Mouse (Mus musculus) stomach, embryonic 14.5 days (tissue): ENCODE results near the gene Hdgfl3. TPM values are rescaled to one million over a fixed set of nuclear protein-coding genes. Genes with fewer than 3 reads are reported as not detected.

Source experiments
- ATAC-seq: fragments of 200-750 bp; cut with Nextera tagmentation; 2 replicates; pipeline ENCODE4 v1.8.0; 2017; ENCODE audit warnings: low read depth, moderate TSS enrichment; ENCODE audit not compliant: insufficient number of reproducible peaks, insufficient read depth, low FRiP score
- H3K27ac ChIP-seq: fragments of 300-500 bp; sonication (generic); 2 replicates; pipeline ENCODE4 v1.5.1; 2014; ENCODE audit warnings: mild to moderate bottlenecking, low read length, moderate library complexity, mixed read lengths
- H3K27me3 ChIP-seq: fragments of 300-500 bp; sonication (generic); 2 replicates; pipeline ENCODE4 v1.6.1; 2014; ENCODE audit warnings: low read length, control low read depth, mixed read lengths; ENCODE audit not compliant: control insufficient read depth, insufficient read depth
- H3K36me3 ChIP-seq: fragments of 300-500 bp; sonication (generic); 2 replicates; pipeline ENCODE4 v1.6.1; 2014; ENCODE audit warnings: mild to moderate bottlenecking, control low read depth, low read length, moderate library complexity, mixed read lengths; ENCODE audit not compliant: control insufficient read depth, insufficient read depth
- H3K4me1 ChIP-seq: fragments of 300-500 bp; sonication (generic); 2 replicates; pipeline ENCODE4 v1.6.1; 2014; ENCODE audit warnings: low read length, control low read depth, mixed read lengths; ENCODE audit not compliant: control insufficient read depth, insufficient read depth
- H3K4me2 ChIP-seq: fragments of 300-500 bp; sonication (generic); replicated peaks from 2 replicates; pipeline ENCODE4 v1.6.1; 2014; ENCODE audit warnings: low read depth, low read length, control low read depth
- H3K4me3 ChIP-seq: fragments of 300-500 bp; sonication (generic); 2 replicates; pipeline ENCODE4 v1.5.1; 2014; ENCODE audit warnings: low read depth, low read length, control low read depth
- H3K9ac ChIP-seq: fragments of 300-500 bp; sonication (generic); replicated peaks from 2 replicates; pipeline ENCODE4 v1.6.1; 2014; ENCODE audit warnings: low read depth, mild to moderate bottlenecking, control low read depth, low read length, moderate library complexity, mixed read lengths
- H3K9me3 ChIP-seq: fragments of 300-500 bp; sonication (generic); 2 replicates; pipeline ENCODE4 v1.6.1; 2016; ENCODE audit warnings: low read depth, low read length, control low read depth; ENCODE audit not compliant: control insufficient read depth
- WGBS: fragments of 180-500 bp; shearing (Covaris S2); extraction: QIAGEN DNeasy Blood & Tissue Kit; methylation state at CpG from one replicate; pipeline ENCODE4 v1.1.7; 2014; 5-methylcytosine and 5-hydroxymethylcytosine counted together
- polyA plus RNA-seq: library from polyadenylated mRNA; unstranded; fragments of >200 nt; fragmentation: Nextera tagmentation; extraction: Ambion mirVana; gene quantifications from 2 replicates; pipeline ENCODE4 v1.2.1, GENCODE M21; 2014

Hdgfl3 gene
- polyA plus RNA-seq, 1 experiment from 2014 or later = 20.2 TPM

DNA sequence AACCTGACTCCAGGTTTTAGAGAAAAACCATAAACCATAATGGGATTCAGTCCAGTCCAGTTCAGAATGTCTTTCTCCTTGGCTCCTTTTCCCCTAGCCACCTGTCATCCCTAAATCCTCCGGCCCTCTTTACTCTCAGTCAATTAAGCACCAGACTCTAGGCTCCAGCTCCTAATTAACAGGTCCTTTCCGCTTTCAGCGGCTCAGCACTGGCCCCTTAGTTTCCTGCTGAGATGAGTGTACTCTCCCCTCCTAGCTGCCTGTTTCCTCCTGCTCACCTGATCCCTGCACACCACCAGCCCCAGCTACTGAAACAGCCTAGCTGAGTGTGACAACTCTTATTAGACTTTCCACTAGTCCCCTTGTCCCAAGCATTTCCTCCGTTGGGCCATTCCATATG is 86.5 kb downstream of the Hdgfl3 start:
- Histone ChIP-seq H3K9ac (no peak overlapping the region), H3K4me2 (no peak overlapping the region), H3K4me1 (no peaks in the 10 kb centered on the region), H3K4me3 (no peak overlapping the region), H3K36me3 (no peaks in the 10 kb centered on the region), H3K27ac (no peak overlapping the region), H3K9me3 (no peaks in the 10 kb centered on the region), H3K27me3 (no peaks in the 10 kb centered on the region)
- no peak for ATAC-seq
- 47% methylated on average over 4 of the region's 4 CpGs for WGBS

GRCm38 (mm10) chr7:81847010-81847409 is 87.3 kb downstream of the Hdgfl3 start:
- H3K27ac ChIP-seq = no peak overlapping the region
- no peak overlapping the region for H3K4me2 ChIP-seq
- no peaks in the 10 kb centered on the region for H3K27me3 ChIP-seq
- no peaks in the 10 kb centered on the region for H3K36me3 ChIP-seq
- no peaks in the 10 kb centered on the region for H3K9me3 ChIP-seq
- H3K4me1 ChIP-seq = no peaks in the 10 kb centered on the region
- 44% methylated on average over 8 of the region's 8 CpGs for whole genome bisulfite sequencing
- H3K9ac ChIP-seq = no peak overlapping the region
- ATAC-seq = no peak
- H3K4me3 ChIP-seq = no peak overlapping the region

DNA sequence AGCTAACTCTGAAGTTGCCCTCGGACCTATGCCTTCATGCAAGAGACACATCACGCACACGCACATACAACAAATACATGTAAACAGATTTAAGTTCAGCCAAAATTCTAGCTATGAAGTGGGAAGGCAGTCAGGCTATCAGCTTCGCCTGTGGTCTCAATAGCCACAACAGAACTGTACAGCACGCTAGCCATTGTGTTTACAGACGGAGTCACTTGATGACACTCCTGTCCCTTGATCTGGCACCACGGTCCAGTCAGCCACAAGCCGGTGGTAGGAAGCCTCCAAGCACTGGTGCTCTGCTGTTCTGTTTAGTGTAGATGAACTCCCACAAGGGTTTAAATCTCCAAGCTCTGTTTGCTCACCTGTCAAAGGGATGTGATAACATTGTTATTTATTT is 88.3 kb downstream of the Hdgfl3 start:
- no peaks in the 10 kb centered on the region for H3K4me1 ChIP-seq
- H3K27me3 ChIP-seq = no peaks in the 10 kb centered on the region
- 62% methylated on average over 8 of the region's 8 CpGs for WGBS
- no peak overlapping the region for H3K4me2 ChIP-seq
- H3K36me3 ChIP-seq = no peaks in the 10 kb centered on the region
- no peak overlapping the region for H3K4me3 ChIP-seq
- no peak overlapping the region for H3K27ac ChIP-seq
- H3K9me3 ChIP-seq = no peaks in the 10 kb centered on the region
- no peak for ATAC-seq
- no peak overlapping the region for H3K9ac ChIP-seq

DNA sequence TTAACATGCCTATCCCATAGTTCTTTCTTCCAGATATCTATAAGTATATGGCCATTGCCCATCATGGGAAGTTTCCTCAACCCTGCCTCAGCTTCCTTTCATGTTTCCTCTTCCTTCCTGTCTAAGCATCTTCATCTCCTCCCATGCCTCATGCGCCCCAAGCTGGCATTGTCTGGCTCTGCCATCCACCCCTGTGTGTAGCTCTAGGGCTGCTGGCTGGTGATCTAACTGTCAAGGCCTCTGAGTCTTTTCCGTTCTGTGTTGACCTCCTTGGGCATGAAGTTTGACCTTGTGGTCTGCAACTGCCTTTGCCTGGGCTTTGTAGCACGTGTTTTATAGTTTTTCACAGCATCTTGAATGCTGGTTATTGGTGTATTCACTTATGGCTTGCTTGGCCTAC is 89.0 kb downstream of the Hdgfl3 start:
- no peaks in the 10 kb centered on the region for H3K36me3 ChIP-seq
- no peaks in the 10 kb centered on the region for H3K27me3 ChIP-seq
- no peak overlapping the region for H3K4me3 ChIP-seq
- H3K9ac ChIP-seq = no peak overlapping the region
- no peak overlapping the region for H3K27ac ChIP-seq
- no peaks in the 10 kb centered on the region for H3K9me3 ChIP-seq
- H3K4me1 ChIP-seq = no peaks in the 10 kb centered on the region
- ATAC-seq = no peak
- WGBS = 78% methylated on average over 3 of the region's 3 CpGs
- no peak overlapping the region for H3K4me2 ChIP-seq

- Histone ChIP-seq H3K4me2 (no peak overlapping the region), H3K27me3 (no peaks in the 10 kb centered on the region), H3K9ac (no peak overlapping the region), H3K9me3 (no peaks in the 10 kb centered on the region), H3K36me3 (no peaks in the 10 kb centered on the region), H3K4me3 (no peak overlapping the region), H3K27ac (no peak overlapping the region), H3K4me1 (no peaks in the 10 kb centered on the region)
- 71% methylated on average over 11 of the region's 11 CpGs for WGBS
- no peak for ATAC-seq
Observed at GRCm38 (mm10) chr7:81844801-81845200, 89.5 kb downstream of the Hdgfl3 start.

DNA sequence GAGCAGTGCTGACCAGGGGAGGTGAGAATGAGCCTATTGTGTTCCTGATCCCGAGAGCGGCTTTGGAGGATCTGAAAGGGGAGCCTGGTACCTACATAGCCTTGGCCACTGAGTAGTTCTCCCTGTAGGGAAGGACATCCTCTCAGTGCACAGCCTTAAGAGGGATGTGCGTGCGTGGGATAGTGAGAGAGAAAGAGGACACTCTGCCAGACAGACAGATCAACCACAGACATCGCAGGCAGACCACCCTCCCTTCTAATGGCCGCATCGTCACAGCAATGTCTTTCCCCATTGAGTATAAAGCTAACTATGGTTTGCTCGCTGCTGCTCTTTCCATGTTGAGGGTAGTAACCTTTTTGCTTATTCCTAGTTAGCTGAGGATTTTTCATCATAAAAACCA is 90.4 kb downstream of the Hdgfl3 start:
- no peak for ATAC-seq
- WGBS = 80% methylated on average over 8 of the region's 8 CpGs
- no peaks in the 10 kb centered on the region for H3K9me3 ChIP-seq
- no peak overlapping the region for H3K4me3 ChIP-seq
- H3K36me3 ChIP-seq = no peaks in the 10 kb centered on the region
- H3K4me2 ChIP-seq = no peak overlapping the region
- H3K27me3 ChIP-seq = no peaks in the 10 kb centered on the region
- H3K4me1 ChIP-seq = no peaks in the 10 kb centered on the region
- H3K9ac ChIP-seq = no peak overlapping the region
- H3K27ac ChIP-seq = no peak overlapping the region

DNA sequence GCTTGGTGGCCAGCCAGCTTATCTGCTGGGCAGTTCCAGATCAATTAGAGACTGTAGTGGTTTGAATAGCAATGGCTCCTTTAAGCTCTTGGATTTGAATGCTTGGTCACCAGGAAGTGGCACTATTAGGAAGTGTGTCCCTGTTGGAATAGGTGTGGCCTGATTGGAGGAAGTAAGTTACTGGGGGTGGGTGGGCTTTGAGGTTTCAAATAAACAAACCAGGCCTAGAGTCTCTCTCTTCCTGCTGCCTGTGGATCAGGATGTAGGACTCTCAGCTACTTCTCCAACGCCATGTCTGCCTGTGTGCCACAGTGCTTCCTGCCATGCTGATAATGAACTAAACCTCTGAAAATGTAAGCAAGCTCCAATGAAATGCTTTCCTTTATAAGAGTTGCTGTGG is 91.3 kb downstream of the Hdgfl3 start:
- Histone ChIP-seq H3K4me3 (no peak overlapping the region), H3K4me1 (no peaks in the 10 kb centered on the region), H3K27me3 (no peaks in the 10 kb centered on the region), H3K27ac (no peak overlapping the region), H3K36me3 (no peaks in the 10 kb centered on the region), H3K4me2 (no peak overlapping the region), H3K9ac (no peak overlapping the region), H3K9me3 (no peaks in the 10 kb centered on the region)
- ATAC-seq = no peak
- 62% methylated on average over 1 of the region's 1 CpGs for WGBS

DNA sequence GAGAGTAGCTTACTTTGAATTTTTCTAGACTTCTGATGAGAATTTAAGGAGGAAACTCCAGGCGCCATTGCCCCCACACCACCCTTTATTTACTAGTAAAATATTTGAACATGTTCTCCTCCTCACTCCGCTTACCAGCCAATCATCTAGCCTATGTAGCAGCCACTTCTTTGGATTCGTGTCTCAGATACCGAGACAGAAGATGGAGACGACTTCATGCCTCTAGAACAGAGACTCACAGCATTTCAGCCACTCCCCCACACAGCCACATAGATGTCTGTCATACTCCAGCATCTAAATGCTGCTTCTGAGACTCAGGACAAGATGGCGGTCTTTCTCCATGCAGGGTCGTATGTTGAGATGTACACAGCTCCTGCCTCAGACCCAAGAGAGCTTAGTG is 92.1 kb downstream of the Hdgfl3 start:
- WGBS = 79% methylated on average over 7 of the region's 7 CpGs
- no peak overlapping the region for H3K4me3 ChIP-seq
- no peak for ATAC-seq
- no peak overlapping the region for H3K4me2 ChIP-seq
- no peaks in the 10 kb centered on the region for H3K36me3 ChIP-seq
- H3K27me3 ChIP-seq = no peaks in the 10 kb centered on the region
- no peak overlapping the region for H3K9ac ChIP-seq
- H3K9me3 ChIP-seq = no peaks in the 10 kb centered on the region
- no peaks in the 10 kb centered on the region for H3K4me1 ChIP-seq
- no peak overlapping the region for H3K27ac ChIP-seq

DNA sequence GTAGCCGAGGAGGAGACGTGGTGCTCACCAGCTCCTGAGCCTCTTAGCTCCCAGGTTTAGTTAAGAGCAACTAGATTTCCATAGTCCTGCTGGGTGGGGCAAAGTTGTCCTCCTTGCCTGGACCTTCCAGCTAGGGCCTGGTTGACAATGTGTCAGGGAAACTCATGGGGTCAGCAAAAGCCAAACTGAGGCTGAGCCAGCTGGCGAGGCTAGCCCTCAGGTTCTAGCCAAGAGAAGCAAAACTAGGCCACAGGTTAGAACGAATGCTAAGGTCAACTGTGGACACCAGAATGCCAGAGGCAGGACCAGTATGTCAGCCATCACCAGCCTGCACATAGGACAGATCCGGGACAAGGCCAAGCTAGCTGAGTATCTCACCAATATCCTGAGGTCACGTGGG is 92.8 kb downstream of the Hdgfl3 start:
- ATAC-seq = no peak
- Histone ChIP-seq H3K27me3 (no peaks in the 10 kb centered on the region), H3K4me1 (no peaks in the 10 kb centered on the region), H3K27ac (no peak overlapping the region), H3K36me3 (no peaks in the 10 kb centered on the region), H3K4me2 (no peak overlapping the region), H3K9ac (no peak overlapping the region), H3K4me3 (no peak overlapping the region), H3K9me3 (no peaks in the 10 kb centered on the region)
- WGBS = 83% methylated on average over 6 of the region's 6 CpGs
